Mouse (Mus musculus) thymus, postnatal 36 days (tissue): ENCODE measurements around the gene Arhgap20.
A peak's percentile ranks its signal among the peaks of the same experiment; 100 is the strongest.

Experiments
- DNase-seq, 2 experiments: peaks; one replicate each; pipeline ENCODE4 v3.0.0; 2022; ENCODE audit warnings: mixed read lengths in 2 of 2

The Arhgap20 gene

GRCm38 (mm10) chr9:51764921-51765416 lies at the start of gene Arhgap20:
Gene Arhgap20 (plus strand): TSS chr9:51765337.
- DNase-seq = peak; percentile 77 to 79

DNA sequence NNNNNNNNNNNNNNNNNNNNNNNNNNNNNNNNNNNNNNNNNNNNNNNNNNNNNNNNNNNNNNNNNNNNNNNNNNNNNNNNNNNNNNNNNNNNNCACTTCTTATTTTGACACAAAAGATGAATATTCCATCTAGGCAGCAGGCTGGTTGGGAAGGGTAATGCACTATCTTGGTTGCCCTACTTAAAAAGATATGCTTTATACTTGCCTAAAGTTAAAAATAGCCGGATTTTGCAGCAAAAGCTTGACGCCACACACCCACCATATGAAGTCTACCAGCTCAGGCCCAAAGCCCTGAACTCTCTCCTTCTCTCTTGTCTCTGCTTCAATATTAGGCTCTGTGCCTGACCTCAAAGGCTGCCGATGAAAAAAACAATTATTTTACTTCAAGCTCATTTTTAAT lies 46.3 kb upstream of the Arhgap20 start:
- DNase-seq = no peak

DNA sequence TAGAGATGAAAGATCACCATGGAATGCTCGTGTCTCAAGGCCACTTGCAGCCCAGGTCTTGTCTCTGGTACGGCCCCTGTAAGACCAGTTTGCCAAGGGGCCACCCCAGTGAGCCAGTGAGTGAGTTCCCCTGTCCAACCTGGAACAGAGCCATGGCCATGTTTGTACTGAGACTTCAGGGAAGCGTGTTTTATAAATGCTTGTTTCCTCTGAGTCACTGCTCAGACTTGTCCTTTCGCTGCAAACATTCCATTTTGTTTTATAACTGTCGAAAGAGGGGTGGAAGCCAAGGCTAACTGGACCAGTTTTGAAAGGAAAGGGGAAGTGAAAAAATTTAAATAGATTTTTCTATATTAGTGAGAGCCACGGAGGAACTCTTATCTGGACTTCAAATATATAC lies 37.2 kb upstream of the Arhgap20 start:
- DNase-seq = no peak

DNA sequence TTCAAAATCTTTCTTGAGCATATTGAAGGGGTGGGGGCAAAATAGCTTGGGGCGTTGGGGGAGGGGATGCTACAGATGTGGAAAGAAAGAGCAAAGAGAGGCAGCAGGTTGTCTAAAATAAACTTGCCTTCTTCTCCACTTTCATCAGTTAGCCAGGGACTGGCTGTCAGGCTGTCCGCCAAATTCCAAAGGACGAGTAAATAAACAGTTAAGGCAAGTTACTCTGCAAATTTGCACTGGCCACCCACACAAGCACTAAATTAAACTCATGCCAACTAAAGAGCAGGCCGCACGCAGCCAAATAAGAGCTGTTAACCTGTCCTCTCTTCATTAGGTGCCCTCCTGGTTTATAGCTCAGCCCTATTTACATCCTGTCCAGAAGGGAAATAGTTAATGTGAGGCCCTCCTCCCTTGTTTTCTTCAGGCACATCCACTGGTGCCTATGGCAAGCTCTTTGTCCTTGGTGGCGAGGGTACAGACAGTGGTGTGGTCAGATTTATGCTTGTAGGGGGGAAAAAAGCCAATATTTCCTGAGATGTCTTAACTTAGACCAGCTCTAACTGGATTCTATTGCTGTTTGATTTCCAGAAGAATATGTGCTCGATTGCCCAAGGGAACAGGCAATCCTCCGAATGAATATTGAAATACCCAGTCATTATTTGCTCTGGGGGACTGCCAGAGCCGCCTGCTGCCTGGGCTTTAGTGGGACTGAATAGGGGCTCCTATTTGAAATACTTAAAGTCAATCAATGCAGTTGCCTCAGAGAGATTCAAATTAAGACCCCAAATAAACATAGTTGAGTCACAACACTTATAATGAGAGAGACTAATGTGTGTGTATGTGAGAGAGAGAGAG lies 29.7 kb upstream of the Arhgap20 start:
- no peak for DNase-seq

DNA sequence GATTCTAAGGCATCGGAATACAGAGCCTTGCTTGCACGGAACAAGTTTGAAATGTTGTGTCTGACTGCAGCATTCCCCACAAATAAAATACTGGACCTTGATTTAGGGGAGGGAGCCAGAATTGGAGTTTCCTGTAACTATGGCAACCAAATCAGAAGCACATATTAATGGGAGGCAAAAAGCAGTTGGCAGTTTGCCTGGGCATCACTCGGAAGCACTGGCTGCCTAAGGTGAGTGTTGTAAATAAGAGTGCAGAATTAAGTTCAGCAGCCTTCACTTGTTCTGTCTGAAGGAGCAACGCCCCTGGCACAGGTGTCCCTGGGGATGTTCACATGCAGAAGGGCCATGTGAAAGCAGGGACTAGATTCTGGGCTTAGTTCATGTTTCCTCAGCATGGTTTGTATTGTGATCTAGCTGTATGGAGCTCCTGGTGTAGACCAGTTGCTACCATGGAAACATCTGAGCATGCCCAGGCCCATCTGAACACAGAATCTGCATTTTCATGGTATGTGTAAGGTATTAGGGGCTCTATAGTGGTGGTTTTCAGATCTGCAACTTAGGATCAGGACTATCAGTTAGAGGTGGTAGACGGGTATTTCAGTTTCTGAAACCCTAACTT lies 28.3 kb upstream of the Arhgap20 start:
- DNase-seq = no peak

DNA sequence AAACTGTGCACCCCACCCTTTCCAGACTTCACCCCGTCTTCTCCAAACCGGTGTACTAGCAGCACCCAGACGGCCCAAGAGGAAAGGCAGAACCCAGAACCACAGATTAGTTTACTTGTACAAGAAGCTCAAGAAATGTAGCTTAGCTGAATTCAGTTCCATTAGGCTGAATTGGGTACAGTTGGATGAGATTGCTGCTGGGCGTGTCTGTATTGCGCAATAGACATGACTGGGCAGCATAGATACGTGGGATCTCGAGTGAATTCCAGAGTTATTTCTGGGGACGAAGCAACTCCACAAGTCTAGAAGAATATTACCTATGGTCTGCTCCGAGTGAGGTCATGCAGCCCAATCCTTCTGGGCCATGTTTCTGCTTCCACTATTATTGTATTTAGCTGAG lies 26.8 kb upstream of the Arhgap20 start:
- no peak for DNase-seq

DNA sequence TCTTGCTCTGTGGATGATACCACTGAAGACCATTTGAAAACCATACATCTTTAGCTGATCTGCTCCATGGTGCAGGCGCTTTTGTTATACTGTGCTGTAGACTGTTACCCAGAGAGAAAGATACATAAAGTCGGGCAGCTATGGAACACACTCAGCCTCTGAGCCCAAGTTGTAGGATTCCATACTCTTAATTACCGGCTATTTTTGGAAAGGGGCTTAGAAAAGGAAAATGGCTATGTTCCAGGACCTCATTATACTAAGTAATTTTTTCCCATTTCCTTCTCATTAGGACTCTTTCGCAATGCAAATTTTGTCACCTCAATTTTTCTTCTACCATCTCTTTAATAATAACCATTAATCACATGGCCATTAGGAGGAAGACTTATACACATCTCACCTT lies 25.3 kb upstream of the Arhgap20 start:
- no peak for DNase-seq

DNA sequence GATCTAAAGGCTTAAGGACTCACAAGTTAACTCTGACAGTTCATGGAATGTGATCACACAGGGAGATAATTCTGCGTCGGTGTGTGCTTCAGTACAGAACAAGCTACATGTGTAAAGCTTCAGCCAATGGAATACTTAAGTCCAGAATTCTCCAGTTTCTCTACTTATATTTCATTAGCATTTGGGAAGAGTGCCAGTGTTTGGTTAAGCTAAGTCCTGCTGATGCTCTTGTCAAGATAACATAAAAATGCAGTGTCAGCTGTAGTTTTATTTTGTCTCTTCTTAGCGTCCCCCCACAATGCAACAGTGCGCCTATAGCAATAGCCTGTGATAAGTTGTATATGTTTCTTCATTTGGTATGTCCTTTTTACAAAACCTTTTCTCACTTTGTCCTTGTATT lies 15.0 kb upstream of the Arhgap20 start:
- no peak for DNase-seq

GRCm38 (mm10) chr9:51761003-51761402 lies 4.1 kb upstream of the Arhgap20 start:
- DNase-seq = no peak

DNA sequence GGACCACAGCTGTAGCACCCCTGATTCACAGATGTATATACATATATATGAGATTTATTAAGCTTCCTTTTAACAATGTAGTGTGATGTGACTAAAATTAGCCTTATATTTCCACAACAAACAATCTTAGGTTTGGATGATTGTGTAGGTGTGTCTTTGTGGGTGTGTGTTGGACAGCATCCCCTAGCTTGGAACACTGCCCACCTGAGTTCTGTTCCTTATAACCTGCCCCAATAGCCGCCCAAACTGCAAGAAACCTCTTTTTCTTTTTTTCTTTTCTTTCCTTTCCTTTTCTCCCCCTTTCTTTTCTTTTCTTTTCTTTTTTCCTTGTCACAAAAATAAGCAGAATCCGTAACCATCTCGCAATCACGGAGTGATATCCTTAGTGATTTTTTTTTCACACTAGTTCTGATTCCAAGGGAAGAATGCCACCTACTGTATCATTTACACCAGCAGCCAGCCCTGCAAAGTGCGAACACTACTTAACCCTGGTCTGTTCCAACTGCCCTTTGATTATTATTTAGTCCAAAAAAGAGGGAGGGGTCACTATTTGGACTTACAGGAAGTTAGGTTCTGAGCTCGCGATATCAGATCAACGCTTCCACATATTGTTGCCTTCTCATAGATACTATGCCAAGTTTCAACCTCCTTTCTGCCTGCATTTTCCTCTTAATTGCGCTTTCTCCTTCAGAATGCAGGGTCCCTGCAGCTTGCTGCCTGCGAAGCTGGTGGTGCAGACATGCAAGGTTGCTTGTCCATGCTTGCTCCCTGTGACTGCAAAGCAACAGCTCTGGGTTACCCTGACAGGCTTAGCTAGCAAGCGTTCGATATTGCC lies 879 bp upstream of the Arhgap20 start:
- no peak for DNase-seq

- DNase-seq = peak; percentile 52 to 62
These were observed 459 bp downstream of the Arhgap20 start for GRCm38 (mm10) chr9:51765417-51766174.

DNA sequence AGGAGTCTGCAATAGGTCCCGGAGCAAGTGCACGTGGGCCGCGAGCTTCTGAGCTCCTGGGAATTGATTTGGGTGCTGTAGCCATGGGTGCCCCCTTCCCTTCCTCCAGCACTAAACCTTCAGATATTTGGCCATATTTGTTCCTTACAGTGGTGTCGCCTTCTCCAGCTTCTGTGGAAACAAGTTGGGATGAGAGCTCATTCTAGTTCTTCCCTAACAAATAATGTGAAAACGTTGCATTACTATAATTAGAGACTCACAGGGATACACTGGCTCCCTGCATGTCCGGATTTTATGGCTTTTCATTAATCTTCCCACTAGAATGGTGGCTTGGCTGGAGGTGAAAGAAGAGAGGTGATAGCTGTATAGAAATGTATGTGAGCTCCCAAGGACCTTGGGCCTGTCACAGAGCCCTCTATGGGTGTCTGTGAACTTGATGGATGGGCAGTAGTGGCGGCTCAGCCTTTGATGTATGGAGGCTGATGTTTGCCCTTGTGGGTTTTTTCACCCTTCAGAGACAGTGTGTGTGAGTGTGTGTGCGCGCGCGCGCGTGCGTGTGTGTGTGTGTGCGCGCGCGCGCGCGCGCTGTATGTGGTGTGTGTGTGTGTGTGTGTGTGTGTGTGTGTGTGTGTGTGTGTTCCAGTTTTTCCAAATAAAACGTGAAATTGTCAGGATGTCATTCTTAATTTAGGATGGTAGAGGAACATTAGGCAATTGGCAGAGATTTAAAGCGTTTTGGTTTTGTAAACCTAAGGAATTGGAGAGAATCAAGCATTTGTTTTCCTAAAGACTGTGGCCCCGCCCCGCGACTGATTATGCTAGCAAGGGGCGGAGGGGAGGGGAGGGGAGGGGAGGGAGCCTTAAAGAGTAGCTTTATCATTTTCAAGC lies 1.3 kb downstream of the Arhgap20 start:
- DNase-seq = no peak

- DNase-seq = no peak
These were observed 9.1 kb downstream of the Arhgap20 start for GRCm38 (mm10) chr9:51774201-51774600.

GRCm38 (mm10) chr9:51776459-51776858 lies 11.3 kb downstream of the Arhgap20 start:
- DNase-seq = no peak

- DNase-seq = peak; percentile 26 to 37
These were observed 12.0 kb downstream of the Arhgap20 start for GRCm38 (mm10) chr9:51777180-51777579.

- DNase-seq = no peak
These were observed 14.1 kb downstream of the Arhgap20 start for GRCm38 (mm10) chr9:51779232-51779631.

DNA sequence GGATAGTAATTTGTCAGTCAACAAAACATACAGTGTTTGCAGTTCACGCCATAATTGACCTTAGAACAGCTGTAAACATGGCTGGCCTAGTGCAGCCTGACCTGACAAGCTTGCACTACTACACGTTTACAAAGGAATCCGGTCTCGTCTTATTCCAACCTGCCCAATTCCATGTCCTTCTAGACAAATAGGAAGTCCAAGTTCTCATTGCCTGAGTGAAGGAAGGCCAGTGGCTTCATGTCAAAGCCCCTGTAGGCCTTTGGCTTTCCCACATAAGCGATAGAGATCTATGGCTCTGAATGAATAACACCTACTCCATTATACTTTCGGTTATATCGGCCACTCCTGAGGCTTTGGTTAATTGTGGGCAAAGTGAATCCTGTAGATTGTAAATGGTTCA lies 16.0 kb downstream of the Arhgap20 start:
- no peak for DNase-seq

DNA sequence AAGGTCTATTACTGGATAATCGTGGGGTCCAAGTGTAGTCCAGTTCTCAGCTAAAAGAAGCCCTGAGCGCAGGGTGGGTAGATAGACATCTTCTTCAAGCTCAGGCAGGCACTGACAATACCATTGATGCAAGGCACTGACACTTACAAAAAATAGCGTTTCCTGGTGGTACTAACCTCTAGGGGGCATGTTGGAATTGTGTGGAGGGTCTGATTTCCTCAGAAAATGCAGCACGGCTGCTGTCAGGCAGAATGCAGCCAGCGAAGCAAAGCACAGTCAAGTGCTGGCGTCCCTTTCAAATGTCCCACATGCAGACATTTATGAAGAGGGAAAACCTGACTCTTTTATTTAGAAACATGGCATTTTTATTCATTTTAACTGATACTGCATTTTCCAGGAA lies 22.2 kb downstream of the Arhgap20 start:
- DNase-seq = peak in 1 of 2 experiments; percentile 8

- no peak for DNase-seq
These were observed 23.3 kb downstream of the Arhgap20 start for GRCm38 (mm10) chr9:51788466-51788865.

DNA sequence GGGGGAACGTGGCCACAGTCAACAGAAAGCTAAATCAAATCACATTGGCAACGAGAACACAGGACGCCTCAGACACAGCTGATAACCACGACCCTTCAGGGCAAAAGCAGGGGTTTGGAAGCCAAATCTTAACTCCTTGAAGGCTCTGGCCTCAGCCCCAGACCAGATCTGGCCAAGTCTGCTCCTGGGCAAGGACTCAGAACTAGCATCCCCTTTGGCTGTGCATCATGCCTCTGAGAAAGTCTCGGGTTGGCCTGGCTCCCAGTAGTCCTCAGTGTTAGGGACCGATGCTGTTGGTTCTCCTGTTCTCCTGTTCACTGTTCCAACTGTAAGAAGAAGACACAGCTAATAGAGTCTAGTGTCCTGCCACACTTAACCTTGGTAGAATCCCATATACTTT lies 30.1 kb downstream of the Arhgap20 start:
- DNase-seq = no peak

DNA sequence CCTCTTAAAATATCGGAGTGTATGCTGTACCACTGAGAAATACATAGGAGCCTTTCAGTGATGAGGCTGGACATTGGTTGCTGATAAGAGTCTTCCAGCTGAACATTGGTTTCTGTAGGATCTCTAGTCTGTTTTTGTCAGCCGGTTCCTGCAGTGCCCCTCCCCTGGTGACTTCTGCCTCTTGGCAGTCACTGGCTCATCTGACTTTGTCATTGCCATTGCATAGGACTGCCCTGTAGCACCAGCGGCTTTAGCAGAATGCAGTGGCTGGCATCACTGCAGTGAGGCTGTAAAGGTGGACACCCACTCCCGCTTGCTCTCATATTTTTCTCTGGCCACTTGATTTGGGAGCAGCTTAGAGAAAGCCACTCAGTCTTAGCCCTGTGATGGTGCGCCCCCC lies 33.1 kb downstream of the Arhgap20 start:
- no peak for DNase-seq
